Mouse (Mus musculus) liver, adult 2 months (tissue): ENCODE measurements around the gene Adk. TPM values are rescaled to one million over a fixed set of nuclear protein-coding genes. Genes with fewer than 3 reads are reported as not detected.
"Not testable (repeated sequence)": the region's sequence is repeated elsewhere in the genome, so short reads cannot be mapped to it uniquely, and the experiment has no call there.

Source experiments
- DNase-seq: peaks from one replicate; pipeline ENCODE4 v3.0.0-alpha.2; 2011; ENCODE audit warnings: low read depth, low spot score; ENCODE audit errors: extremely low read depth
- H3K27ac ChIP-seq: fragments of 200-500 bp; replicated peaks from 2 replicates; pipeline ENCODE4 v1.5.1; 2012; ENCODE audit warnings: low read depth, mild to moderate bottlenecking, control low read depth, inconsistent platforms, low read length; ENCODE audit not compliant: insufficient read depth
- H3K27me3 ChIP-seq: fragments of 200-500 bp; 2 replicates; pipeline ENCODE4 v1.6.1; 2012; ENCODE audit warnings: mild to moderate bottlenecking, moderate library complexity, low read length, inconsistent platforms; ENCODE audit not compliant: control insufficient read depth, insufficient read depth
- H3K36me3 ChIP-seq: fragments of 200-500 bp; 2 replicates; pipeline ENCODE4 v1.6.1; 2012; ENCODE audit warnings: low read length, inconsistent platforms; ENCODE audit not compliant: control insufficient read depth, insufficient read depth
- H3K4me1 ChIP-seq: fragments of 200-500 bp; 2 replicates; pipeline ENCODE4 v1.6.1; 2011; ENCODE audit warnings: low read length; ENCODE audit not compliant: control insufficient read depth, insufficient read depth
- H3K4me3 ChIP-seq: fragments of 200-500 bp; 2 replicates; pipeline ENCODE4 v1.5.1; 2011; ENCODE audit warnings: low read depth, mild to moderate bottlenecking, control low read depth, low read length, moderate library complexity; ENCODE audit not compliant: insufficient read depth
- H3K79me2 ChIP-seq: fragments of 200-500 bp; 2 replicates; pipeline ENCODE4 v1.6.1; 2012; ENCODE audit warnings: inconsistent platforms, mild to moderate bottlenecking, low read length, moderate library complexity; ENCODE audit not compliant: control insufficient read depth, insufficient read depth
- H3K9ac ChIP-seq: fragments of 200-500 bp; 2 replicates; pipeline ENCODE4 v1.6.1; 2012; ENCODE audit warnings: low read depth, mild to moderate bottlenecking, control low read depth, inconsistent platforms, low read length
- CTCF ChIP-seq: fragments of 200-500 bp; IDR thresholded peaks from 2 replicates; pipeline ENCODE4 v1.5.1; 2011; ENCODE audit warnings: low read depth, low read length, control low read depth
- POLR2A ChIP-seq: fragments of 200-500 bp; IDR thresholded peaks from 2 replicates; pipeline ENCODE4 v1.6.1; 2011; ENCODE audit warnings: low read length, control low read depth; ENCODE audit not compliant: insufficient read depth; ENCODE audit errors: extremely low read depth
- WGBS: fragments of 180-500 bp; shearing (Covaris S2); methylation state at CpG from one replicate; pipeline ENCODE4 v1.1.7; 2018; 5-methylcytosine and 5-hydroxymethylcytosine counted together
- polyA plus RNA-seq: library from polyadenylated mRNA; depleted of rRNA; stranded (reverse); fragments of >200 nt; gene quantifications from 2 replicates; pipeline ENCODE4 v1.2.3, GENCODE M21; 2012
- total RNA-seq: library from RNA; depleted of rRNA; stranded (reverse); fragments of >200 nt; gene quantifications from 2 replicates; pipeline ENCODE4 v1.2.3, GENCODE M21; 2014

The Adk gene
- total and polyA plus RNA-seq, 2 experiments, result 231 to 924 TPM

DNA sequence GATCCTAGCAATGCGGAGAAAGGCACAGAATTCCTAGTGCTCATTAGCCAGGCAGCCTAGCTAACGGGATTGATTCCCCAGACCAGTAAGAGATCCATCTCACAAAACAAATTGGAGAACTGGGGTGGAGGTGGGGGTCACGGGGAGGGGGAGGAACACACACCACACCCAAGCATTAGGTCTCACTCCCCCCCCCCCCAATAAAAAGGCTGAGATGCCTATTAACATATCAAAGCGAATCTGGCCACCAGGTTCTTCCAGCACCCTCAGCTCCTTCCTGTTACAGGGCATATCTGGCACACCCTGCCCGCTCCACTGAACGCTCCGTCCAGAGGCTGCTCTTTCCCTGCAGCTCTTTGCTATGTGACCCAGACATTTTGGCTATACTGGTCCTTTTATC lies 406.3 kb downstream of the Adk start:
- WGBS, result 87% methylated on average over 7 of the region's 7 CpGs
- no peak overlapping the region for H3K9ac ChIP-seq

DNA sequence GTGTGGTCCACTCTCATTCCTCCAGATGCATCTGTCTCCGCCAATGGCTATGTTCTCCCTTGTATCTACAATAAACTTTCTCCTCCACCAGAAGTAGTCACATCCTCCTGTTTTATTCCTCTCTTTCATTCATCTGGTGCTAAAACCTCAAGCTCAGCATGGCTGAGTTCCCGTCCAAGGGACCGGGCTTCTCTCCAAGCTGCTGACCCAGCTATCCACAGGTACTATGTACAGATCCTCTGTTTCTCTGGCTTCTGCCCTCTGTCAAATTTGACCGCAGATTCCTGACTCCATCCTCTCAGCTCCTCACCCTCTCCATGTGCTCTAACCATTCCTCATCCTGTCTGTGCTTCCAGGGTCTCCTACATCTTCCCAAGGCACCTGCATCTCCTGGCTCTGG lies 406.8 kb downstream of the Adk start:
- H3K4me3 ChIP-seq, result no peak overlapping the region
- DNase-seq, result no peak
- no peak overlapping the region for H3K27ac ChIP-seq
- WGBS, result 80% methylated on average over 4 of the region's 4 CpGs
- no peak overlapping the region for H3K9ac ChIP-seq
- TF ChIP-seq POLR2A (no peak), CTCF (no peak)
- H3K79me2 ChIP-seq, result no peaks in the 10 kb centered on the region
- no peaks in the 10 kb centered on the region for H3K27me3 ChIP-seq
- H3K4me1 ChIP-seq, result peaks cover 7% of the 10 kb centered on the region
- no peaks in the 10 kb centered on the region for H3K36me3 ChIP-seq

More for the DNA sequence above, 406.3 kb downstream of the Adk start:
- no peaks in the 10 kb centered on the region for H3K27me3 ChIP-seq
- H3K27ac ChIP-seq, result no peak overlapping the region
- peaks cover 7% of the 10 kb centered on the region for H3K4me1 ChIP-seq
- no peak for TF ChIP-seq POLR2A
- no peak for TF ChIP-seq CTCF
- H3K36me3 ChIP-seq, result no peaks in the 10 kb centered on the region
- no peak overlapping the region for H3K4me3 ChIP-seq
- no peaks in the 10 kb centered on the region for H3K79me2 ChIP-seq
- DNase-seq, result no peak

DNA sequence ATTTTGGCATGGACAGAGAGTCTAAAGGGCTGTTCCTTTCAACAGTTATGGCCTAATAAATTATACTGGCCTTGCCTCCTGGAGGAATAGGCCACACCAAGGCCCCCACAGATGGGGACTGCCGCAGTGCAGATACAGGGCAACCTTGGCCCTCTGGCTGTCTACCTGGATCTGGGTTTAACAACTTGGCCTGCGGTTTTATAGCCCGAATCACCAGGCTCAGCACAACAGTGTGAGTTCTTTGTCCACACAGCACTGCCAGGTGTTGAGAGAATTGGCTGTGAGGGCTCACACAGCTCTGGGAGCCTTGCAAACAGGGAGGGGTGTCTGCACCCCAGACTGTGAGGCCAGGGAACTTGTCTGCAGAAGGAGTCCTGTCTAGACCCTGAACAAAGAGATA lies 410.0 kb downstream of the Adk start:
- H3K79me2 ChIP-seq, result no peaks in the 10 kb centered on the region
- 0 out of 2 replicates have a peak, but pooled peaks cover 2% of the 10 kb centered on the region for H3K4me1 ChIP-seq
- H3K9ac ChIP-seq, result no peak overlapping the region
- 96% methylated on average over 3 of the region's 3 CpGs for WGBS
- no peak overlapping the region for H3K27ac ChIP-seq
- TF ChIP-seq POLR2A (no peak), CTCF (no peak)
- H3K36me3 ChIP-seq, result no peaks in the 10 kb centered on the region
- H3K4me3 ChIP-seq, result no peak overlapping the region
- H3K27me3 ChIP-seq, result no peaks in the 10 kb centered on the region
- no peak for DNase-seq

DNA sequence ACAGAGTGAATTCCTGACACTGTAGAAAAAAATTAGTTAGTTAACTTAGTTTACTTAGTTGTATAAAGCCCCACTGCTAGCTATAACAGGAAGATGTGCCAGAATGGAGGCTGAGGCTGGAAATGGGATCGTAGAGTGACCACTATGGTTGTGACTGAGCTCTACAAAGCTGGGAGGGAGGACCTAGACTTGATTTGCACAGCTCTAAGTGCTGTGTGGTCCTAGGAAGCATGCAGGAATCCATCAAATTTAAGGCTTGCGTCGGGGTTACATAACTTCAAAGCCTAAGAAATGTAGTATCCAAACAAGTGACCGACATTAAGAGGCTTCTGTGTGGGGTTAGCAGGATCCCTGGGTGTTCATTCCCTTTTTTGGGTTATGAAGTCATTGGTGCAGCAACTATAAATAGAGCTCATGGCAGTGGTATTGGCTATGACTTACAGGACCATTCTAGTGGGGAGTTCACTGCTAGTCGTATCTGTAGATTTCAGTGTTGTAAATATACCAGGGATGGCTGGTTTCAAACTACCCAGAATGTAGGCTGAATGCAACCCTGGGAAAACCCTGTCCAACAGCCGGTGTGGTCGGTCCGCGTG lies 410.8 kb downstream of the Adk start:
- Histone ChIP-seq H3K4me3 (no peak overlapping the region), H3K27me3 (no peaks in the 10 kb centered on the region), H3K9ac (no peak overlapping the region), H3K27ac (no peak overlapping the region), H3K4me1 (0 out of 2 replicates have a peak, but pooled peaks cover 2% of the 10 kb centered on the region), H3K79me2 (no peaks in the 10 kb centered on the region), H3K36me3 (no peaks in the 10 kb centered on the region)
- DNase-seq, result no peak
- no peak for TF ChIP-seq CTCF
- TF ChIP-seq POLR2A, result no peak
- WGBS, result 92% methylated on average over 9 of the region's 9 CpGs

DNA sequence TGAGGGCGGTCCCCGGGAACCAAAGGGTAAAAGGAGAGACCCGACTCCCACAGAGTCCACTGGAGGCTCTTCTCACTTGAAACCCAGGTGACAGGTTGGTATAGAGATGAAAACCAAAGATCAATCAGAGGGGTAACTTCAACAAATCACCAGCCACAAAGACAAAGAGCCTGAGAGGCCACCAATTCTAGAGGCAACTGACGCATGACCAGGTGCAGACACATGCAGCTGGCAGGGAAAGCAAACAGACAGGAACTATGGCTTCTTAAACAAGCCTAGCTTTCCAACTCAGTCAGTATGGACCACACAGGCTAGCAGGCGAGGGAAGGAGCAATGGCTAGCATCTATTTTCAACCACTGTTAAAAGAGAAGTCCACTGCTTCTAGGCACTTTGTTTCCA lies 418.0 kb downstream of the Adk start:
- H3K9ac ChIP-seq, result no peak overlapping the region
- H3K4me3 ChIP-seq, result no peak overlapping the region
- no peaks in the 10 kb centered on the region for H3K79me2 ChIP-seq
- DNase-seq, result no peak
- H3K4me1 ChIP-seq, result no peaks in the 10 kb centered on the region
- H3K27ac ChIP-seq, result no peak overlapping the region
- TF ChIP-seq CTCF, result no peak
- TF ChIP-seq POLR2A, result no peak
- no peaks in the 10 kb centered on the region for H3K36me3 ChIP-seq
- WGBS, result 87% methylated on average over 5 of the region's 5 CpGs
- H3K27me3 ChIP-seq, result no peaks in the 10 kb centered on the region

DNA sequence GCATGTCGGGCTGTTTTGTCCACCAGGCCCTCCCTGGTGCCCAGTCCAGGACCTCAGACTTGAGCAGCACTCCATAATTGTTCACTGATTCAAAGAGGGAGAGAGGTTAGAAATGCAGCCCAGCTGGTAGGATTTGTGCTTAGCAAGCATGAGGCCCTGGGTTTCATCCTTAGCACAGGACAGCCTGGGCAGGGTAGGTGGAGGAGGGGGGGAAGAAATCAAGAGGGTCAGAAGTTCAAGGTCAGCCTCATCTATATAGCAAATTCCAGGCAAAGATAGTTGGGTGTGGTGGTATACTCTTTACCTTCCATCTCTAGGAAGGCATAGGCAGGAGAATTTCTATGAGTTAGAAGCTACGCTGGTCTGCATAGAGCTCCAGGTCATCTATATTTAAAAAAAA lies 419.6 kb downstream of the Adk start:
- H3K4me1 ChIP-seq, result no peaks in the 10 kb centered on the region
- no peak for DNase-seq
- H3K79me2 ChIP-seq, result no peaks in the 10 kb centered on the region
- H3K27ac ChIP-seq, result no peak overlapping the region
- no peaks in the 10 kb centered on the region for H3K27me3 ChIP-seq
- no peaks in the 10 kb centered on the region for H3K36me3 ChIP-seq
- no peak overlapping the region for H3K4me3 ChIP-seq
- H3K9ac ChIP-seq, result no peak overlapping the region
- 93% methylated on average over 2 of the region's 2 CpGs for WGBS
- no peak for TF ChIP-seq POLR2A

DNA sequence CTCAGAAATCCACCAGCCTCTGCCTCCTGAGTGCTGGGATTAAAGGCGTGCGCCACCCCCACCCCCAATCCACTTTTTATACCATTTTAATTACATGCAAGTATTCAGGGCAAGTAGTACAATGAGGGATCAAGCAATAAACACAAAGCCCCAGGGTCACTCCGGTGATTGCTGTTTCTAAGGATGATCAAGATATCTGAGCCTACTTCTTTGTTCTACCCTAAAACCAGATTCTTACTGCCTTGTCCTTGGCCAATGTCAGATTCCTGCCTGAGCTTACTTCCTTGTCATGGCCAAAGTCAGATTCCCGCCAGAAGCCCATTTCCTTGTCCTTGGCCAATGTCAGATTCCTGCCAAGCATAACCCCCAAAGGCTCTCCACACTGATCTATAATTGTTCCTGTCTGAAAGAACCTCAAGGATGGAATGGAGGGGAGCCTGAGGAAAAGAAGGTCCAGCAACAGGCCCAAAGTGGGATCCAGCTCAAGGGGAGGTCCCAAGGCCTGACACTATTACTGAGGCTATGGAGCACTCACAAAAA lies 422.3 kb downstream of the Adk start:
- H3K4me3 ChIP-seq, H3K36me3 ChIP-seq, H3K79me2 ChIP-seq, H3K27me3 ChIP-seq, H3K9ac ChIP-seq, DNase-seq, H3K27ac ChIP-seq, H3K4me1 ChIP-seq: not testable (repeated sequence)
- 97% methylated on average over 4 of the region's 4 CpGs for WGBS
